Mouse (Mus musculus) embryonic fibroblast, embryonic 13.5 days (primary cell): ENCODE data around the gene Smyd2.

Experiments
- CTCF ChIP-seq: IDR thresholded peaks from 2 replicates; pipeline ENCODE4 v1.5.1; 2011; ENCODE audit warnings: mild to moderate bottlenecking, control low read depth, low read length, moderate library complexity, borderline replicate concordance; ENCODE audit not compliant: insufficient read depth
- POLR2A ChIP-seq: IDR thresholded peaks from 2 replicates; pipeline ENCODE4 v1.6.1; 2011; ENCODE audit warnings: low read depth, mild to moderate bottlenecking, control low read depth, low read length, moderate library complexity

GRCm38 (mm10) chr1:189833351-189833750 lies 88.8 kb downstream of the Smyd2 start:
- TF ChIP-seq CTCF (no peak), POLR2A (no peak)
